Mouse (Mus musculus): ENCODE data around the gene Rassf6. TPM values are rescaled to one million over a fixed set of nuclear protein-coding genes. Genes with fewer than 3 reads are reported as not detected.

The Rassf6 gene
- total RNA-seq (2014; fragmentation: Nextera tagmentation) (not detected in 2 replicates), total RNA-seq (2017) (0.36 TPM in 1 of 2 replicates, not detected in the other)

- peak; percentile 83 for ATAC-seq (replicated peaks; ENCODE audit: poor library complexity, severe bottlenecking)
These were observed at the start of gene Rassf6 for GRCm38 (mm10) chr5:90640286-90641217. Gene Rassf6 (minus strand): TSS chr5:90640657.

DNA sequence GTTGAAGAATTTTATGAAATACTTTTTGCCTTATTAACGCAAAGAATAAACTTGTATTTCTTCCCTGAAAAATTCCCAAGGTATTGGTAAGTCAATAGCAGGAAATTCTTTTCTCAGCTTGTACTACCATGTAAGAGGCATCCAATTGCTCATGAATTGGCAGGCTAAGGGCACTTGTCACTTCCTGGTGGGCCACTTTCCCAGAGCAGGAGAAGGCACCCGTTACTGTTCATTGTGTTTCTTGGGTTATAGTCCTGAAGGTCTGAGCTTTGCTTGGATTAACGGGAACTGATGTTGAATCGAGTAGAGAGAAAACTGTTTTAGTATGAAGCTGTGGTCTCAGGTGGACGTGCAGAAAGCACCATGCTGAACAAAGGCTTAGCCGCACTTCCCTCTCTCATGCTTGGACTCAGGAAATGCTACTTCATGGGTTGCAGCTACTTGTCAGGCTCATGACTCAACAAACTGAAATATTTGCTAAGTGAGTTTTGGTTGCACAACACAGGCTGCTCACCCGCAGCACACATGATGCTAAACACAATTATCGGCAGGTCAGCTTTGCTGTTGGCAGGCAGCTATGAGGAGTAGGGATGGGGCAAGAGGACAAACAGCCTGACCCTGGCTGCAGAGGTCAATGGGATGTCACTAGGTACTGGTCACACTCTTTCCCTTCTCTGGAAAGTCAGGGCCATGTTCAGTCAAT, 49.1 kb upstream of the Rassf6 start:
- ATAC-seq (replicated peaks; ENCODE audit: poor library complexity, severe bottlenecking), result peak; percentile 92

- ATAC-seq (replicated peaks; ENCODE audit: poor library complexity, severe bottlenecking), result no peak
These were observed 47.5 kb upstream of the Rassf6 start for GRCm38 (mm10) chr5:90687913-90688312.

DNA sequence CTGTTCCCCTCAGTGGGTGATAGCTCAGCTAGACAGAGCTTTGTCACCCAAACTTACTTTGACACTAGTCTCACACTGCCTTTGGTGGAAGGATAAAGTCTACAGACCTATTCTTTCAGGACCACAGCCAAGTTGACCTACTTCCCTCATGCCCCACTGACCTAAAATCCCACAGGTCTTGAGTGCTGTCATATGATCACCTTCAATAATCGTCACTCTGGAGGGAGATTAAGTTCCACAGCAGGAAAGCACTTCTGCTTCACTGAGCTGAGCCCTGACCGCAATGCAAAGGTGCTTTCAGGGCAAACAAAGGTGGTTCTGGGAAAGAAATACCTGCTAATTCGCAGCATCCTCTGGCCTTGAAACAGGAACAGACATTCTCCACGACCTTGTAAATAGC, 44.5 kb upstream of the Rassf6 start:
- ATAC-seq (replicated peaks; ENCODE audit: poor library complexity, severe bottlenecking), result no peak

DNA sequence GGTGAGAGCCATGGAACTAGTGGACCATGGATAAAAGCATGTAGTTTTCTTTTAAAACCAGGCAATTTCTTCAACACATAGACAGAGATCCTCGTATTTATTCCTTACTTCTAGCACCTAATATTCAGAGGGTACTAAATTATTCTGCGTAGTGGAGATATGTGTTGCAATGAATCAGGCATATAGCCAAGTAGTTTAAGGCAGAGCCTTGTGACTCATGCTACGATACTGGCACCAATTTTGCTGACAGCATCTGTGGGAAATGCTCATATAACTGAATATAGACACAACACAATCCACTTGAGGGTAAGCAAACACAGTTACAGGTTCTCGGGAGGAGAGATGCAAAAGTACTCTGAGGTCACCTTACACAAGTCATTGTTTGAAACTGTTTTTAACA, 41.4 kb upstream of the Rassf6 start:
- peak; percentile 22; the same call in 1 of the 2 replicates for ATAC-seq (replicated peaks; ENCODE audit: poor library complexity, severe bottlenecking)

DNA sequence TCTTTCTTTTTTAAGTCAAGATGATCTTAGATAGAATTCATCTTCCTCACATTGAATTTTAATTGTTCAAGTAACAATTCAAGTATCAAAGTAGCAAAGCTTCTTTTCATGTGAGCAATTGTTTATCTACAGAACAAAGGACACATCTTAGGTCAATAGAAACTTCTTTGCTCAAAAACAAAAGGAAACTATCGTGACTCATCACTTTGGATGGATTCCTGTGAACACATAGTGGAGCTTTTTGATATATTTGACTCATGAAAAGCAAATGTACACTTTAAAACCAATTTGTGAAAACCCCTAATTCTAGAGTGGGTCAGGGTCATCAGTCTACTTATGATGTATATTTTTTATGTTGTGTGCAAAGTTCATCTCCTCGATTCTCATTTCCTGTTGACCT, 37.1 kb upstream of the Rassf6 start:
- no peak for ATAC-seq (replicated peaks; ENCODE audit: poor library complexity, severe bottlenecking)

- ATAC-seq (replicated peaks; ENCODE audit: poor library complexity, severe bottlenecking), result peak; percentile 6; the same call in 1 of the 2 replicates
These were observed 21.4 kb upstream of the Rassf6 start for GRCm38 (mm10) chr5:90661852-90662251.

DNA sequence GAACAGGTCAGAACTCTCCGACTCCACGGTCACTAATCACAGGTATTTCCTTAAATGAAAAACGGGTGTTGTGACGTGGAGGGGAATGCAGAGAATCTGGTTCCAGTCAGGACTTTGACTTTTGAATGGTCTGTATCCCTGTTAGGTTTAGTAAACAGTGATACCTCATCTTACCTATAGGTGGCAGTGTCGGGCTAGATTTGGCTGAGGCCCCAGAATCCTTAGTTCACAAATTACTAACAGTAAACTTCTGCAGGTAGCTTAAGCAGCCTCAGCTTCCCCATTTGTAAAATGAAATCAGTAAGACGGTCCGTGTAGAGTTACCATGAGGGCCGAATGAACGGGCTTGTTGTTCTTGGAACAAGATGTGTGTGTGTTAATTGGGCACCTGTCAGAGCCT, 21.0 kb upstream of the Rassf6 start:
- peak; percentile 95 for ATAC-seq (replicated peaks; ENCODE audit: poor library complexity, severe bottlenecking)

GRCm38 (mm10) chr5:90660411-90660810, 20.0 kb upstream of the Rassf6 start:
- ATAC-seq (replicated peaks; ENCODE audit: poor library complexity, severe bottlenecking), result no peak

GRCm38 (mm10) chr5:90656681-90657080, 16.2 kb upstream of the Rassf6 start:
- no peak for ATAC-seq (replicated peaks; ENCODE audit: poor library complexity, severe bottlenecking)

DNA sequence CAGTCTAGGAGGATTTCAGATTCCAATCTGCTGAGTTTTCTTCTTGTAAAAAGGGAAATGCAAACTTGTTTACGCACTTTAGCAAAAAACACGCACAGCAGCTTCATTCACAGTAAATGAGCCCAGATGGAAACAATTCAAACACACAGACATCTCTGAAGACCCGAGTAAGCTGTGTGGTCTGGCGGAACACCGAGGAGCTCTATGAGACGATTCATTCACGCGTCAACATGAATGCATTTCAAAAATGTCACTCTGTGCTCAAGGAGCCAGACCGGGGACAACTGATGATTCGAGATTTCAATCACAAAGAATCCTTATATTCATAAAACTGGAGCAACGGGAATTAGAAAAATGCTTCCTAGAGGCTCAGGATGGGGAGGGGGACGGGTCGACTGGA, 15.4 kb upstream of the Rassf6 start:
- no peak for ATAC-seq (replicated peaks; ENCODE audit: poor library complexity, severe bottlenecking)

DNA sequence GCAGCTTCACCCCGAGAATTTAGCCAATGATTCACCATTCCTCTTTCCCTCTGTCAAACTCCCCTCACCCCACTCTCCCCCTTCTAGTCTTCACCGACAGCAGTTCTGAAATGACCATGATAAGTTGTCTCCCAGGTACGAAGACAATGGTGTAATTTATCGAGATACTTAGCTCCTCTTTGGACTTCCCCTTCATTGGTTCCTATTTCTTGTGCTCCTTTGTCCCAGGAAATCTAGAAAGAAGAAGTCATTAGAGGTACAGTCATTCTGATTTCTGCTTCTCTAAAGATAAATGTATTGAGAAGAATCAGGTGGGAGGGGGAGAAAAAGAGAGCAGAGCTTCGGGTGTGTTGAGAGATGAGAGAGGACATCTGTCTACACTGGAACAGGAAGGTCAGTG, 14.3 kb upstream of the Rassf6 start:
- ATAC-seq (replicated peaks; ENCODE audit: poor library complexity, severe bottlenecking), result peak; percentile 47

- ATAC-seq (replicated peaks; ENCODE audit: poor library complexity, severe bottlenecking), result peak; percentile 64
These were observed 12.3 kb upstream of the Rassf6 start for GRCm38 (mm10) chr5:90652724-90653123.

DNA sequence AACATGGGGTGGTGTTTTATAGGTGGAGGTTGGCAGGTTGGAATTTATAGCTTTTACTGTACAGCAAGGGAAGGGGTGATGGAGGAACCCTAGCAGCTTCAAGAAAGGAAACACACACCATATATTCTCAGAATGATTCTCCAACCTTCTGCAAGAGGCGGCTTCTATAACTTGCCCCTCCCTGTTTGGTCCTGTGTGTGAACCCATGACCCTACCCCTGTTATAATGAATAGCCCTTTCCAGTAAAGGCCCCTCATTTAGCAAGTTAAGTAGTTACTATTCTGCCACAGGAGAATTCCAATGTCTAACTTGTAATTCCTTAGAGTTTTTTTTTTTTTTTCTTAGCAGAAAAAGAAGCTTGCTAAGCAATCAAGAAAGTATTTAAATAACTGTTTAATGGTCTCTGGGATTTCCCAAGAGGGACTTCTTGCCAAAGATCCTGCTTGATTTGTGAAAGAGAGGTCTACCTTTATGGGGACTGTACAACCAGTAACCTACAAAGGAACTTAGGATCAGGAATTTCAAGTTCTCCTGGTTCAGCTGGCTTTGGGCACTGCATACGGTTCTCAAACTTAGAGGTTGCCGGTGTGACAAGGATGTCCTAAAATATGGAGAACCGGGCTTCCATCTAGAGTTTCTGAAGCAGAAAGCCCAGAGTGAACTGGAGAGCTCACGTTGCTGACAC, 10.2 kb upstream of the Rassf6 start:
- ATAC-seq (replicated peaks; ENCODE audit: poor library complexity, severe bottlenecking), result no peak

- ATAC-seq (replicated peaks; ENCODE audit: poor library complexity, severe bottlenecking), result no peak
These were observed 7.0 kb upstream of the Rassf6 start for GRCm38 (mm10) chr5:90647473-90647872.

DNA sequence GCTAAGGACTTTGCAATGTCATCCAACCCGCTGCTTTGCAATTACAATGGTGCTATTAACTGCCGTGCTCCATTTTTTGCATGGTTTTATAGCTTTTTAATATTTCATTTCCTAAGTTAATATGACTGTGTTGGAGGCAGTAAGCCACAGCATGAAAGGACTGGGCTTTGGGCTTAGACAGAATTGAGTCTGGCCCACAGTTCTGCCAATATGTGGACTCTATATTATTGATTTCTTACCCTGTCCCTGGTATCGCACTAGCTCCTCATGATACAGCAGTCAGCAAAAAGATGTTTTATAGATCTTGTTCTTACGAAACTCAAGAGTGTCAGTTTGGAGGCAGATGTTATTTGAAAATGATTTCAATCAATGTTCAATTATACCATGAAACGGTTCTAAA, 5.9 kb upstream of the Rassf6 start:
- ATAC-seq (replicated peaks; ENCODE audit: poor library complexity, severe bottlenecking), result no peak

DNA sequence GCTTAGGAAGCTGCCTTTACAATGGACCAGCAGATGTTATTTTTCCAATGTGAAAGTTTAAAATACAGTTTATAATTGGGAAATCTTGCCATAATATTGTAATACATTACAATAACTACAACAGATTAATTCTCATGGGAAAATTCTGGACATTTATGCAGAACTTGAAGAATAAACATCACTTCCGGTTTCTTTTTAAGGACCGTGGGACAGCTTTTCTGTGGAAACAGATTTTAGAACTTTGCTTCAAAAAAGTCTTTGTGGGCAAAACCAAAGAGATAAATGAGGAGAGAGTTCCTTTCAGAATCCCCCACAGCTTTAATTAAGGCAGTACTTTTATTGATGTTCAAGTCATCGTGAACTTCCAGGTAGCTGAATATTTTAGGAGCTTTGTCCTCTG, 5.1 kb upstream of the Rassf6 start:
- no peak for ATAC-seq (replicated peaks; ENCODE audit: poor library complexity, severe bottlenecking)

DNA sequence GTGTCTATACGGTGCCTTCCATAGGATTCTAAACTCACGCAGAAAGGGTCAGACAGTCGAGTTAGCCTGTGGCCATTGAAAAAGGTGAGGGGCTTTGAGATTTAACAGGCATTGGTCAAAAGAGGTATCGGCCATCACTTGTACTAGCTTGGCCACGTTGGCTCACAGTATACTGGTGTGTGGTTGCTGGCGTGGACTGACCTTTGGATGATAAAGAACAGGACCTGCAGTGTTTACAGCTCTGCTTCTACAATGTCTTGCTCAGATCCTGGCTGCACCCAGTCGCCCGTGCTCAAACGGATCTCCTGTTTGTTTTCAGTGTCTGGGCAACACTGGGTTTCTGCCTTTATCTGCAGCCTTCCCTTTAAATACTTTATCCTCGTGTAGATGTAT, 757 bp upstream of the Rassf6 start:
- ATAC-seq (replicated peaks; ENCODE audit: poor library complexity, severe bottlenecking), result no peak

DNA sequence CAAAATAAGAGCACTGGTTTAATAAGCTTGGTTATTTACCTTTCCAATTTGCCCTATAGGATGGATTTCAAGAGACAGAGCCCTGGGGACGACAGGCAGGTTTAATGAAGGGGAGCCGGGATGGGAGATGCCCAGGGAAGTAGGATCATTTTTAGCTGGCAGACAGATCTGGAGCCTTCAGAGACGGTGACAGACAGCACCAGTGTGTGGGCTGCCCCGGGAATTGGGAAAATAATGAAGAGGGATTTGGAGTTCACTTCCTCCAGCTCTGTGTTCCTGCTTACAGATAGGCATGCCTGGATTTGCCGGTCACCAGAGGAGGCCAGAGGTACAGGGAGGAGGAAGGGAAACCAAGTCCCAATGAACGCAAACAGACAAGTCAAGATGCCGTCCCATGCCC, 5.6 kb downstream of the Rassf6 start:
- no peak for ATAC-seq (replicated peaks; ENCODE audit: poor library complexity, severe bottlenecking)

DNA sequence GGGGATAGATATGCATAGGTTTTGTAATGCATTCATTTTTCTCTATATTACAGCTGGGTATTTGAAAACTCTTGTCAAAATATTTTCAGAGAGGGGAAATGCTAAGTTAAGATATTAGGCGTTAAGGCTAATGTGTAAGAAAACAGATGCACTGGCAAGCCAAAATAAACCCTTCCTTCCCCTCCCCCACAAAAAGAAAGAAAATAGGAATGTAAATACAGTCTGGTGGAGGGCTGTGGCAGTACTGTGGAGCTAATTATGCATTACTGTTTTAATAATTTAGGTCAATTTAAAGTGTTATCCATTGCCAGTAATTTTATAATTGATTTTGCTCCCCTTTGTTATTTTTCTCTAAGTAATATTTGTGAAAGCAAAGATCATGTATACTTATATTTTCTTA, 11.9 kb downstream of the Rassf6 start:
- ATAC-seq (replicated peaks; ENCODE audit: poor library complexity, severe bottlenecking), result no peak

DNA sequence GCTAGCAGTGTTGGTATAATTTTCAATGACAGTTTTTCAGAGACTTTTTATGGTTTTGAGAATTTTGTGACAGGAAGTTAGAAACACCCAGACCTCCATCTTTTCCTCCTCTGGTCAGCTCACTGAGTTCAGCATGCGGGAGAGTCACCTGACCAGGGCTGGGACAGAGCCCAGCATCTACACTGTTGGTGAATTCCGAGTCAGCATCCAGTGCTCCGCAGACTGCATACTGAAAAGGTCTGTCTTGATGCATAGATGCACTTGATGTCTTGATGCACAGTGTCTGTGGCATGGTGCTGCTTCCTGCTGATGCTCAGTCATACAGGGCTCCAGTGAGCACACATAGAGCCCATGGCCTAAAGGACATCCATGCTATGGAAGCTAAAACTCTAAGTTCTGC, 12.4 kb downstream of the Rassf6 start:
- no peak for ATAC-seq (replicated peaks; ENCODE audit: poor library complexity, severe bottlenecking)
